Mouse (Mus musculus): Measurements from ENCODE around the gene Pfn4. TPM values are rescaled to one million over a fixed set of nuclear protein-coding genes. Genes with fewer than 3 reads are reported as not detected.
A peak's percentile ranks its signal among the peaks of the same experiment; 100 is the strongest.
"Not testable (repeated sequence)": the region's sequence is repeated elsewhere in the genome, so short reads cannot be mapped to it uniquely, and the experiment has no call there.

The Pfn4 gene
- total RNA-seq, 2 experiments from 2014 or later = 3.5 to 4.6 TPM

DNA sequence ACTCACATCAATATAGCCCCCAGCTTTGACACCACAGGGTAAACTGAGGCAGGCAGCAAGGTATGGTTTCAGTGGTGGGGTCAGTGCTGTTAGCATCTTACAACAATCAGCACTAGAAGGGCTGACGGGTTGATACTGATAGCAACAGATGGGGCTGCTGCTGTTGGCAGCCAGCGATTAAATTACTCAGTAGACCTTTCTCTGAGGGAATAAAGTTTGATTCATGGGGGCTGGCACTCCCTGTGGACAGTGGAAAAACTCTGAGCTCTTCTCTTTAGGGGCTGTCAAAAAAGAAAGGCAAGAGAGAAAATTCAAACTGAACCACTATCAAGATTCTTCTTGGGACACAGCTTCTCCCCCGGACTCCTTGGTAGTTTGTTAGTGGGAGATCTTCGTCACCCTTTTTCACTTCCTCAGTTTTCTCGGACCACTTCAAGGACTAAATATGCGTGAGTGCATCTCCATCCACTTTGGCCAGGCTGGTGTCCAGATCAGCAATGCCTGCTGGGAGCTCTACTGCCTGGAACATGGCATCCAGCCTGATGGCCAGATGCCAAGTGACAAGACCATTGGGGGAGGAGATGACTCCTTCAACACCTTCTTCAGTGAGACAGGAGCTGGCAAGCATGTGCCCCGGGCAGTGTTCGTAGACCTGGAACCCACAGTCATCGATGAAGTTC lies 13.0 kb downstream of the Pfn4 start:
- ATAC-seq (replicated peaks; ENCODE audit: low FRiP score, low TSS enrichment, poor library complexity, severe bottlenecking) = not testable (repeated sequence)

DNA sequence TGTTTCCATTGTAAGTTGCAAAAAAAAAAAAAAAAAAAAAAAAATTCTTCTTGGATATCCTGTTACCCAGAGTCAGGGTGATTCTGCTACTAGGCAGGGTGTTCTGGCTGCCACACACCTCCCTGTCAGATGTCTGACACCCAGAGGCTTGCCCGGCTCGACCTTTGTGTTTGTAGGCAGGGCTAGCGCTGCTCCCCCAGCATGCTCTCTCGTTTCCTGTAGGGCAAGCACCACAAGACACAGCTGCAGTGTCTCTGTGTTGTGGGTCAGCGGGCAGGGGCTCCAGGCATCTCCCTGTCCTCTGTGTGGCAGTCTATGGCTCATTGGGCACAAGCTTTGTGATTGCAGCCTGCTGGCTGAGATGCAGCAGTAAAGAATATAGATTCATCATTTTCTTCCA lies 14.8 kb downstream of the Pfn4 start:
- ATAC-seq (replicated peaks; ENCODE audit: low FRiP score, low TSS enrichment, poor library complexity, severe bottlenecking) = no peak

DNA sequence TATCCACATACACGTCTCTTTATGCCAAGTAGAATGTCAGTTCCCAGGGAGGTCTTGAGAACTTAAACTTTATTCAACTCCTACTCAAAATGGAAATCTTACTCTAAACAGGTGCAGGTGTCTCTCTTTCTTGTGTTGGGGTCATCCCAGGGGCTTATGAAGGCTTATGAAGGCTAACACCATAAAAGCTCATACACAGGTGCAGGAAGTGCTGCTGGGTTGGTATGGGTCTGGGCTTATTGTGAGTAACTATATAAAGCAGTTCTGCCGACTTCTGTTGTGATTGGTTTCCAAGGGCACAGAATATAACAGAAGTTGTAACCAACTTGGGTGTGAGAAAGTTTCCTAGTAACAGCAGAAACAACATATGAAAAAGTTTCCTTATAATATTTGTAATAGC lies 15.6 kb downstream of the Pfn4 start:
- ATAC-seq (replicated peaks; ENCODE audit: low FRiP score, low TSS enrichment, poor library complexity, severe bottlenecking) = no peak

DNA sequence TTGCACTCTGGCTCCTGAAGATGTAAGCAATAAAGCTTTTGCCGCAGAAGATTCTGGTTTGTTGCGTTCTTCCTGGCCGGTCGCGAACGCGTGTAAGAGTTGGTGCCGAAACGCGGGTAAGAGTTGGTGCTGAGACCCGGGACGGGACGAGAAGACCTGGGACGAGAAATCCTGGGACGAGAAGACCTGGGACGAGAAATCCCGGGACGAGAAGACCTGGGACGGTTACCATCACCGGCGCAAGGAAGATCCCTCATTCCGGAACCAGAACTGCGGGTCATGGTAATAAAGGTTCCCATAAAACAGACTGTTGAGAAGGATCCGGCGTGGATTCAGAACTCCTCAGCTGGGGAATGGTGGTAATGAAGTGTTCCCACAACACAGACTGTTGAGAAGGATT lies 19.3 kb downstream of the Pfn4 start:
- not testable (repeated sequence) for ATAC-seq (replicated peaks; ENCODE audit: low FRiP score, low TSS enrichment, poor library complexity, severe bottlenecking)

DNA sequence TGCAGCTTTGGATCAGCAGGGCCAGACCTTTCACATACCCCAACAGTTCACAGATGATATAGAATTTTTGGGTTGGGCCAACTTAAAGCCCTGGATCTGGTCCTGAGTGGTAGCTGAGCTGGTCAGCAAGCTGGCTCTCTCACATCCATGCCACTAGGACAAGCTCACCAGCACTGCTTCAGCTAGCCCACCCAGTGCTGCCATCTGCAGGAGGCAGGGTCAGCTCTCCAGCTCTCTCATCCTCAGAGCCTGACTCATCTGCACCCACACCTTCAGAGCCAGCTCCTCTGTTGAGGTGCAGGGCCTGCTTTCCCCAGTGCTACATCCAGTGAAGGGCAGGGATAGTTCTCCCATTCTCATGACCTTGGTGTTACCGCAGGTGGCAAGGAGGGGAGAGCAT lies 24.9 kb downstream of the Pfn4 start:
- peak; percentile 81 for ATAC-seq (replicated peaks; ENCODE audit: low FRiP score, low TSS enrichment, poor library complexity, severe bottlenecking)

DNA sequence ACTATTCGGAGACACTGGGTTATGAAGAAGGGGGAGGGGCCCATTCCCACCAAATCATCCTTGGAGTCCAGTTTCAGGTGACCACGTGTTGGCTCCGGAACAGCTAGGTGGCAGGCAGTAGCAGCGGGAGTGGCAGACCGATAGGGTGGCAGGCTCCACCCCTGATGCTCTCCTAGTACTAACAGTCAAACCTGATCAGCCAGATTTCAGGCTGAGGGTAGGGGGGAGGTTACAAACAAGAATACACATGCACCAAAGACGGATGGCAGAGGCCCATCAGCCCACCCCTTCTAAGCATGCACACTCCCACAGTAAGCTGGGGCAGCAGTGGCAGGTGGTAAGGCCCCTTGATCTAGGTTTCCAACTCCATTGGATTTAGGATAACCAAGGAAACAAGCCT lies 28.6 kb downstream of the Pfn4 start:
- not testable (repeated sequence) for ATAC-seq (replicated peaks; ENCODE audit: low FRiP score, low TSS enrichment, poor library complexity, severe bottlenecking)

DNA sequence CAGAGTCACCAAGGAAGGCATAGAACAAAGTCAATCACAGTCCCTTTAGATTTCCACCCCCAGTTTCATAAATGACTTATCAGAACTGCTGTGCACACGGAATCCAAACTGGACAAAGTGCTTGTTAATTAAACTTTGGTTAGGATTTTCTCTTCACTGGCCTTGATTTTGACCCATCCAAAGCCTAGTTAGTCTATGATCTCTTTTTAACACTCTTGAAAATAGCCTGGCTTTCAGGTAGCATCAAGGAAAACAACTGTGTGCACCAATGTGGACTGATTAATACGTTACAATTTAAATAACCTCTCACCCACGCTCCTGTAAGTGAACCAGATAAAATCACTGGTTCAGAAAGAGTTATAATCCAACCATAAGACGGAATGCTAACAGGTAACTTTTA lies 42.2 kb downstream of the Pfn4 start:
- no peak for ATAC-seq (replicated peaks; ENCODE audit: low FRiP score, low TSS enrichment, poor library complexity, severe bottlenecking)

DNA sequence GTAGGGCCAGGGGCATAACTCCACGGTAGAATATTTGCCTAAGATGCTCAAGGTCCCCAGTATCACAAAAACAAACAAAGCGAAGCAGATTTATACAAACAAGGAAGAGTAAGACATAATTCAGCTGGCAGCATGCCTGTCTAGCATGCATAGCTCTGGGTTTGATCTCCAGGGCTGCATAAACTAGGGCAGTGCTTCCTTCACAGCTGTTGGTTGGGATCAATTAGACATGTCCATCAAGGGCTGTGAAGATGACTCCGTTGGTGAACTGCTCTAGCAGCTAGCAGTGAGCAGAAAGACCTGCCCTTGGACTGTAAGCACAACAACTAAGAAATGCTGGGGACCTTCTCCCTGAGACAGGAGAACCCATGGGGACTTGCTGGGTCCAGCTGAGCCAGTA lies 42.9 kb downstream of the Pfn4 start:
- ATAC-seq (replicated peaks; ENCODE audit: low FRiP score, low TSS enrichment, poor library complexity, severe bottlenecking) = no peak

DNA sequence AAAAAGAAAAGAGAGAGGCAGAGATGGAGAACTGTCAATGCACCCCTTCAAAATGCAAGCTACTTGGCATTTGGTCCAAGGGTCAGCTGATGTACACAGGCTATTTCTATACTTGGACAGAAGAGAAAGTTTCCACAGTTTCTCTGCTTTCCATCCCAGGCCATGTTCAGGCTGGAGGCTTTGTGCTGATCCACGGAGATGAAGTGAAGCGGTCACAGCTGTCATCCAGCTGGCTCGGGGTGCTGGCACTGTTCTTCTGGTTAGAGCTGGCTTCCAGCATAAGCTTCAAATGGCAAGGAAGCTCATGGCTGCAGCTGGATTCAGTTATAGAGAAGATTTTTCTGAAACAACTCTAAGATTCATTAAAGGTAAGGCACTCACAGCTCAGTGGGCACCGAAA lies 44.8 kb downstream of the Pfn4 start:
- ATAC-seq (replicated peaks; ENCODE audit: low FRiP score, low TSS enrichment, poor library complexity, severe bottlenecking) = no peak

DNA sequence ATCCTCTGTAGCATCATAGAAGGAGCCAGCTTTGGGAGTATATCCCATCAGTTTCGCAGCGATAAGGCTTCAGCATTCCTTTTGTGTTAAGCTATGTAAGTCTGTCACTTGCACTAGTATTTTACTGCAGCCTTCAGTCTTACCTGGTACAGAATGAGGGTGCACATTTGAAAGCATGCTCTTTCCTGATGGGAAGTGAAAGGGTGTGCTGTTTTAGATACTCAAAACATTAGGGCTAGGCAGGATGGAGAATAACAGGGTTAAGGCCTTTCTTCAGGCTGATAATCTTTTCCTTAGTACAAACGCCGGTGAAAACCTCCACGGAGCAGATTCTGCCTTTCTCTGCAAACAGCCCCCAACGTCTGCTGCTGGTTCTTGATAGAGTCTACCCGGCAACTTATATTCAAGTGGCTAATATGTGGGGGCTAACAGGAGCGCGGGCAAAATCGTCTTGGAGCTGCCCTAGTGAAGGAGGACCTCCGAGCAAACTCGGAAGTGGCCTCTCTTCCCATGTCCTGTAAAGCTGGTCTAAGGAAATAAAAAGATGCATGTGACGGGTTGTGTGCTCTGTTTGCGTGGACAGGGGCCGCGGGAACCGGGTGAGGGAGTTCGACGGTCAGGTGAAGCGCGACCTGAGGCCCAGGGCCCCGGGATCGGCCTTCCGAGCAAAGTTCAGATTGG lies 48.0 kb downstream of the Pfn4 start:
- peak; percentile 51 for ATAC-seq (replicated peaks; ENCODE audit: low FRiP score, low TSS enrichment, poor library complexity, severe bottlenecking)

DNA sequence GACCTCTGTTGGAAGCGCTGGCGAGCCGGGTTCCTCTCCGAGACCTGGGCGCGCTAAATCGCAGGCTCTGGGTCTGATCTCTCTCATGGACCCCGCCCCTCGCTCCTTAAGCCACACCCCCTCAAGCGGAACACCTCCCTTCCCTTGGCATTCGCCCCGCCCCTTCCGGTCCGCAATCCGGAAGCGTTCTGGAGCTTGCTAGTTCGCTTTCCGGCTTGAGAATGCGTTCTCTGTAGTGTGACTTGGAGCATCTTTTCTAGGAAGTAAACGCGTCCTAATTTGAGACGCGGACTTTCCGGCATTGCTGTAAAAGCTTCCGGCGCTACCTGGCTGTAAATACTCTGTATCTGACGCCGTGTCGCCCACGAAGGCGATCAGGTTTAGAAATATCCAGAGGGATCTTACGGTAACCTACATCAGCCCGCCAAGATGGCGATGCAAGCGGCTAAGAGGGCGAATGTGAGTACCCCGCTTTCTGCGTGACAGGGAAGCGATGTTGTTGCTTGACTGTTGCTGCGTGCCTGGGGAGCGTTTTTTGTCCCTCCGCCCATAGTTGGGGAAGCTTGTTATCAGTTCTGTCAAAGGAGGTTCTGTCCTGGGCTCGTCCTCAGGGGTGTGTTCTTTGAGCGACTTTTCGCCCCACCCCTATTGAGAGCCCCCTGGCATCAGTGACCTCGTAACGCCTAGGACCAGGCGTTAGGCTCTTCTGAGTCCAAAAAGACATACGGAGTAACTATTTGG lies 48.7 kb downstream of the Pfn4 start, which contains the start of gene Sf3b6:
Gene Sf3b6, plus strand, starts transcription at position 184 of the 741 bp plus-strand sequence.
- ATAC-seq (replicated peaks; ENCODE audit: low FRiP score, low TSS enrichment, poor library complexity, severe bottlenecking) = peak; percentile 98

DNA sequence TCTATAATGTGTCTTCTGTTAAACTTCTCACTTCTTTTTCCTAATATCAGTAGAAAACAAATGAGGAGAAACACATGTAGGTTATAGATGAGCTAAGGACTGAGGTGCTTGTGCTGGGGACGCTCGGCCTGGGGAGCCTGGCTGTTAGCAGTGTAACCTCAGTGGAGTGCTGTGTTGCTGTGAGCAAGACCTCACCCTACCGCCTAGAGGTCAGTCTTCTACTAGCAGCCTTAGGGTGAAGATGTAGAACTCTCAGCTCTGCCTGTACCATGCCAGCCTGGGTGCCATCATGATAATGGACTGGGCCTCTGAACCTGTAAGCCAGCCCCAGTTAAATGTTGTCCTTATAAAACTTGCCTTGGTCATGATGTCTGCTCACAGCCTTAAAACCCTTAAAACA lies 58.4 kb downstream of the Pfn4 start:
- peak; percentile 63 for ATAC-seq (replicated peaks; ENCODE audit: low FRiP score, low TSS enrichment, poor library complexity, severe bottlenecking)

Other genes starting within 250 kb of the Pfn4 start
- gene Itsn2, start 176.4 kb upstream of the Pfn4 start, total RNA-seq (2014; fragmentation: Nextera tagmentation) = 65.8 and 82.0 TPM in 2 replicates
- gene Itsn2, start 176.4 kb upstream of the Pfn4 start, total RNA-seq (2017) = 114 and 144 TPM in 2 replicates
- not detected in 2 replicates for gene Gm3625, start 176.1 kb upstream of the Pfn4 start, total RNA-seq (2014; fragmentation: Nextera tagmentation)
- not detected in 2 replicates for gene Gm3625, start 176.1 kb upstream of the Pfn4 start, total RNA-seq (2017)
- 0.62 and 1.5 TPM in 2 replicates for gene Fam228a, start 30.6 kb upstream of the Pfn4 start, total RNA-seq (2014; fragmentation: Nextera tagmentation)
- 0.23 and 0.57 TPM in 2 replicates for gene Fam228a, start 30.6 kb upstream of the Pfn4 start, total RNA-seq (2017)
- 6.0 and 15.0 TPM in 2 replicates for gene Fam228b, start 245 bp downstream of the Pfn4 start, total RNA-seq (2014; fragmentation: Nextera tagmentation)
- 9.9 and 32.2 TPM in 2 replicates for gene Fam228b, start 245 bp downstream of the Pfn4 start, total RNA-seq (2017)
- gene Sf3b6, start 48.5 kb downstream of the Pfn4 start, total RNA-seq (2014; fragmentation: Nextera tagmentation) = 172 and 266 TPM in 2 replicates
- 189 and 198 TPM in 2 replicates for gene Sf3b6, start 48.5 kb downstream of the Pfn4 start, total RNA-seq (2017)
- not detected in 2 replicates for gene Fkbp1b, start 72.6 kb downstream of the Pfn4 start, total RNA-seq (2014; fragmentation: Nextera tagmentation)
- 1.6 and 12.2 TPM in 2 replicates for gene Fkbp1b, start 72.6 kb downstream of the Pfn4 start, total RNA-seq (2017)
- 20.3 and 27.5 TPM in 2 replicates for gene Wdcp, start 74.3 kb downstream of the Pfn4 start, total RNA-seq (2014; fragmentation: Nextera tagmentation)
- 5.0 and 9.5 TPM in 2 replicates for gene Wdcp, start 74.3 kb downstream of the Pfn4 start, total RNA-seq (2017)
- 225 and 274 TPM in 2 replicates for gene Mfsd2b, start 105.3 kb downstream of the Pfn4 start, total RNA-seq (2014; fragmentation: Nextera tagmentation)
- gene Mfsd2b, start 105.3 kb downstream of the Pfn4 start, total RNA-seq (2017) = 116 and 136 TPM in 2 replicates
- gene Ubxn2a, start 138.7 kb downstream of the Pfn4 start, total RNA-seq (2014; fragmentation: Nextera tagmentation) = 40.6 and 44.6 TPM in 2 replicates
- gene Ubxn2a, start 138.7 kb downstream of the Pfn4 start, total RNA-seq (2017) = 98.2 and 111 TPM in 2 replicates
- gene Atad2b, start 148.3 kb downstream of the Pfn4 start, total RNA-seq (2014; fragmentation: Nextera tagmentation) = 41.5 and 60.2 TPM in 2 replicates
- 38.0 and 49.1 TPM in 2 replicates for gene Atad2b, start 148.3 kb downstream of the Pfn4 start, total RNA-seq (2017)